Mouse (Mus musculus) intestine, postnatal 0 days (tissue): ENCODE data around the gene Prim2. TPM values are rescaled to one million over a fixed set of nuclear protein-coding genes. Genes with fewer than 3 reads are reported as not detected.

Experiments
- ATAC-seq: fragments of 200-750 bp; cut with Nextera tagmentation; 2 replicates; pipeline ENCODE4 v1.8.0; 2017; ENCODE audit warnings: mild to moderate bottlenecking, moderate TSS enrichment, moderate library complexity
- H3K27ac ChIP-seq: fragments of 300-500 bp; sonication (generic); 2 replicates; pipeline ENCODE4 v1.5.1; 2014; ENCODE audit warnings: mild to moderate bottlenecking, low read depth, low read length, moderate library complexity
- H3K27me3 ChIP-seq: fragments of 300-500 bp; sonication (generic); replicated peaks from 2 replicates; pipeline ENCODE4 v1.6.1; 2014; ENCODE audit warnings: low read length, mixed read lengths; ENCODE audit not compliant: control insufficient read depth, insufficient read depth
- H3K36me3 ChIP-seq: fragments of 300-500 bp; sonication (generic); 2 replicates; pipeline ENCODE4 v1.6.1; 2014; ENCODE audit warnings: mild to moderate bottlenecking, moderate library complexity; ENCODE audit not compliant: control insufficient read depth, insufficient read depth
- H3K4me1 ChIP-seq: fragments of 300-500 bp; sonication (generic); replicated peaks from 2 replicates; pipeline ENCODE4 v1.6.1; 2014; ENCODE audit warnings: antibody characterized with exemption, low read length, mixed read lengths; ENCODE audit not compliant: control insufficient read depth, insufficient read depth
- H3K4me2 ChIP-seq: fragments of 300-500 bp; sonication (generic); replicated peaks from 2 replicates; pipeline ENCODE4 v1.6.1; 2014; ENCODE audit warnings: low read depth, mild to moderate bottlenecking, moderate library complexity
- H3K4me3 ChIP-seq: fragments of 300-500 bp; sonication (generic); 2 replicates; pipeline ENCODE4 v1.5.1; 2014; ENCODE audit warnings: low read depth, low read length
- H3K9ac ChIP-seq: fragments of 300-500 bp; sonication (generic); 2 replicates; pipeline ENCODE4 v1.6.1; 2014; ENCODE audit warnings: mild to moderate bottlenecking, low read depth, low read length
- H3K9me3 ChIP-seq: fragments of 300-500 bp; sonication (generic); 2 replicates; pipeline ENCODE4 v1.6.1; 2016; ENCODE audit warnings: mixed run types; ENCODE audit not compliant: control insufficient read depth
- CTCF ChIP-seq: sonication (generic); IDR thresholded peaks from 2 replicates; pipeline ENCODE4 v1.5.1; 2016; ENCODE audit warnings: low read depth, mild to moderate bottlenecking, control low read depth, antibody characterized with exemption, moderate library complexity
- WGBS: fragments of 180-500 bp; shearing (Covaris S2); extraction: QIAGEN DNeasy Blood & Tissue Kit; methylation state at CpG from one replicate; pipeline ENCODE4 v1.1.7; 2014; 5-methylcytosine and 5-hydroxymethylcytosine counted together
- polyA plus RNA-seq: library from polyadenylated mRNA; unstranded; fragments of >200 nt; fragmentation: Nextera tagmentation; extraction: Ambion mirVana; gene quantifications from 2 replicates; pipeline ENCODE4 v1.2.1, GENCODE M21; 2015

The Prim2 gene
- polyA plus RNA-seq, 1 experiment from 2014 or later = 8.8 TPM

DNA sequence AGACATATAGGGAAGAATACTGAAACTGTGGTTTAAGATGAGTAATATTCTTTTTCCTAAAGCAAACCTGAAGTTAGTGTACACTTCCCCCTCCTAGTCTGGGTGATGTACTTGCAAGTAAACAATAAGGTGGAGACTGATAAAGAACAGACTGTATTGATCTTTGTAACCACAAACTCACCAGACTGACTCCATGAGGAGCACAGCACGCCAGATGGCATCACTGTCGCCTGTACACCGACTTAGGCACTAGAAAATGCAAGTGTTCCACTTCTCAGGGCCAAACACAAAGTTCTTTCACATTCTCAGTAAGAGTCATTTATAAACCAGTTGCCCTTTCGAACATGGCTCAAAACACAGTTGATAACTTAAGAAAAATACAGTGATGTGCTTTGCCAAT lies 170.0 kb downstream of the Prim2 start:
- no peak overlapping the region for H3K4me2 ChIP-seq
- H3K27ac ChIP-seq = no peak overlapping the region
- TF ChIP-seq CTCF = no peak
- no peaks in the 10 kb centered on the region for H3K9me3 ChIP-seq
- H3K27me3 ChIP-seq = no peaks in the 10 kb centered on the region
- 76% methylated on average over 4 of the region's 4 CpGs for WGBS
- no peaks in the 10 kb centered on the region for H3K36me3 ChIP-seq
- no peak for ATAC-seq
- H3K4me1 ChIP-seq = no peaks in the 10 kb centered on the region
- no peak overlapping the region for H3K4me3 ChIP-seq
- no peak overlapping the region for H3K9ac ChIP-seq

DNA sequence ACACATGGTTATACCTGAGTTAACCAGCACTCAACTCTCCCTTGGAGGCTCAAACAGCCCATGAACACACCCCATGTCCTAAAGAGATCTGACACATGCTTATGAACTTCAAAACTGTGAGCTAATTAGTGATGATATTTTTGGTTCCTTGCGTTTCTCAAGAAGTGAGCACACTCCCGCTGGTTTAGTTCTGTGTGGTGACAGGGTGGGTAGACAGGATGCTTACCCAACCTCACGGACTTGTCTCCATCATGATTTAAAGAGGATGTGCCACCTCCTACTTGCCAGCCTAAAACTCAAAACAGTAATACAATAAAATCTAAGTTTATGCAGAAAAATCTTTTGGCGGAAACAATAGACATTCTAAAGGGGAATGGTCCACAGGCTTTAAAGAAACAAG lies 173.5 kb downstream of the Prim2 start:
- Histone ChIP-seq H3K4me3 (no peak overlapping the region), H3K36me3 (no peaks in the 10 kb centered on the region), H3K27ac (no peak overlapping the region), H3K27me3 (no peaks in the 10 kb centered on the region), H3K4me2 (no peak overlapping the region), H3K9ac (no peak overlapping the region), H3K9me3 (no peaks in the 10 kb centered on the region), H3K4me1 (no peaks in the 10 kb centered on the region)
- no peak for TF ChIP-seq CTCF
- ATAC-seq = no peak
- WGBS = 87% methylated on average over 4 of the region's 4 CpGs

DNA sequence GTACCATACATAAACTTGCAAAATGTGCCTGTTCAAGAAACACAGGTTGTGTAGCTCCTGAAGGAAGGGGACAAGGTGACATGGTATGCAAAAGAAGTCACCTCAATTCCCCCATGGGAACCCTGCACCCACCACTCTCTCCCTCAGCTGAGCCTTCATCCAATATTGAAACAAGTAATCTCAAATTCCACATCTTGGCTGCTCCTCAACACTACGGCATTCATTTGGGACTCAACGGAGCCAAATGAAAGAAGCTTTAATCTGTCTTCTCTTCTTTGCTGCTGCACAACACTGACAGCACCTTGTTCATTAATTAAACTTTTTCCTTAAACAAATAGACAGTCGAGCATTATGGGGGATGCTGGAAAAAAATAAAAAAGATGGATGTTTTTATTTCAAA lies 174.0 kb downstream of the Prim2 start:
- Histone ChIP-seq H3K4me3 (no peak overlapping the region), H3K27ac (no peak overlapping the region), H3K4me2 (no peak overlapping the region), H3K27me3 (no peaks in the 10 kb centered on the region), H3K9me3 (no peaks in the 10 kb centered on the region), H3K4me1 (no peaks in the 10 kb centered on the region), H3K9ac (no peak overlapping the region), H3K36me3 (no peaks in the 10 kb centered on the region)
- TF ChIP-seq CTCF = no peak
- no peak for ATAC-seq
- WGBS = 51% methylated on average over 3 of the region's 3 CpGs

DNA sequence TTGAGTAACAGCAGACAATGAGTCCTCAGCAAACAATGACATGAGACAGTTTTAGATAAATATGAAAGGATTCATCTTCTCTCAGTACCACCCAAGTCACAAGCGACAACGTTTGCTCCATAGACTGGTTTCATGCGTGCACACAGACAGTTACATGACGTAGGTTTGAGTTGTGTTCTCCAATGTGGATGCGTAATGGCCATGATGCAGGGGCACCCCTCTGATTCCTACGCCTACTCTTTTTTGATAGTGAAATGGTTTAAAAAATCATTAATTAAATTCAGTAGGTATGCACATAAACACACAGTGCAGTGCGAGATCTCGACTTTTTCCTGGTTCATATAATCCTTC lies 174.4 kb downstream of the Prim2 start:
- Histone ChIP-seq H3K27me3 (no peaks in the 10 kb centered on the region), H3K36me3 (no peaks in the 10 kb centered on the region), H3K4me3 (no peak overlapping the region), H3K4me1 (no peaks in the 10 kb centered on the region), H3K9ac (no peak overlapping the region), H3K9me3 (no peaks in the 10 kb centered on the region), H3K4me2 (no peak overlapping the region), H3K27ac (no peak overlapping the region)
- no peak for TF ChIP-seq CTCF
- no peak for ATAC-seq
- 83% methylated on average over 8 of the region's 8 CpGs for WGBS

DNA sequence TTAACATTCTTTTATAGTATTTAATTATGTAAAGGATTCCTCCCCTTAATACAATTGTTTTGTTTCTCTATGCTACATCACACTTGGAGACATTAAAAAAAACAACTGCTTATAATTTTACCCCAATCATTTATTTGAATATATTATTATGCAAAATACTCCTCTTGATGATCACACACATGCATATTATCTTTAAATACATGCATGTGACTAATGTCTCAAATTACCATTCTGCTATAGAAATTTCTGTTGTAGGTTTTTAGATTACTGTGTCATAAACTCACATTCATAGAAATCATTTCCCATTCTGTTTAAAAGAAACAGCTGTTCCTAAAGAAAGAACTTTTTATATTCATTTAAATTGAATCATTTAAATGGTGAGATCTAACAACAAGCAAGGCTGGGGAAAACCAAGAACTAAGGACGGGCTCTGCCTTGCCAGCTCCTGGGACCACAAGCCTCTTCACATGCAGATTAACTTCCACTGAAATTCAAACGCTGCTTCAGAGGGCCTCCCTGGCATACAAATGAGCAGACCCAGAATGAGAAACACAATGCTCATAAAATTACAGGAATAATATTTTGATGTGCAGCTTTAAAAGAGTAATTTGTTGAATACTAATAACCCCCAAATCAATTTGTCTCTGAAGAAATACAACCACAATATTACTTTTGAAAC lies 174.9 kb downstream of the Prim2 start:
- TF ChIP-seq CTCF = no peak
- WGBS = 71% methylated on average over 2 of the region's 2 CpGs
- Histone ChIP-seq H3K9me3 (no peaks in the 10 kb centered on the region), H3K27ac (no peak overlapping the region), H3K4me1 (no peaks in the 10 kb centered on the region), H3K9ac (no peak overlapping the region), H3K27me3 (no peaks in the 10 kb centered on the region), H3K4me3 (no peak overlapping the region), H3K36me3 (no peaks in the 10 kb centered on the region), H3K4me2 (no peak overlapping the region)
- no peak for ATAC-seq

DNA sequence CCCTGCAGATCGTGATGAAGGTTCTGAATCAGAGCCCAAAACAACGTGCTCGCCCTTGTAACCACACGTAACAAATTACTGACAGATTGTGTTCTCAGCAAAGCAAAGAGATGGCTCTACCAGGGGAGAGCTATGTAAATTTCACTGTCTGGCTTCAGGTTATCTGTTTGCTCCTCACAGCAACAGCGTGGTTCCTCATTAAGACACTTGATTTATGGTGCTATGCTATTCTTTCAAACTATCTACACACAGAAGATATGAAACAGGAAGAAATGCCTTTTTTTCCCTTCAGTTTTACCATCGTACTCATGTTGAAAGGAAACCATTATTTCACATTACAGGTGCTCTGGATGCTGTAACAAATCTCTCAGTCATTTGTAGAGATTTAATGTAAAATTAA lies 179.4 kb downstream of the Prim2 start:
- H3K27me3 ChIP-seq = no peaks in the 10 kb centered on the region
- H3K4me3 ChIP-seq = no peak overlapping the region
- no peak overlapping the region for H3K4me2 ChIP-seq
- ATAC-seq = no peak
- no peak for TF ChIP-seq CTCF
- WGBS = 48% methylated on average over 6 of the region's 6 CpGs
- H3K36me3 ChIP-seq = no peaks in the 10 kb centered on the region
- H3K9me3 ChIP-seq = no peaks in the 10 kb centered on the region
- no peak overlapping the region for H3K9ac ChIP-seq
- H3K27ac ChIP-seq = no peak overlapping the region
- no peaks in the 10 kb centered on the region for H3K4me1 ChIP-seq

DNA sequence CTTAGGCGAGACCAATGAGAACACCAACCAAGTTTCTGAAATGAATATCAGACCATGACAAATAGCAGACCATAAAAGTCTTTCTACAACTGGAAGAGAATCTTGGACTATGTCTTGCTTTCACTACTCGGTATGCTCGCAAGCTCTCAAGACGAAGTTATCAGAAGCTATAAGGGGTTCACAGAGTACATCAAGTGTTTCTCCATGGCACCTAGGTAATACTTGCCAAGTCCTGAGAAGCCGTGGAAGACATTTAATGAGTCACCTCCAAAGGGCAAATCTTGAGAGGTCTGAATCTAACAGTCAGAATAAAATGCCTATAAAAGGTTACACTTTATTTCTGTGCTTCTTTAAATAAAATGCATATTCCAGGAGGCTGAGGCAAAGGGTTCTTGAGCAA lies 181.2 kb downstream of the Prim2 start:
- H3K9ac ChIP-seq = no peak overlapping the region
- TF ChIP-seq CTCF = no peak
- H3K27me3 ChIP-seq = no peaks in the 10 kb centered on the region
- 95% methylated on average over 5 of the region's 5 CpGs for WGBS
- no peak overlapping the region for H3K4me3 ChIP-seq
- H3K4me1 ChIP-seq = no peaks in the 10 kb centered on the region
- no peaks in the 10 kb centered on the region for H3K36me3 ChIP-seq
- ATAC-seq = no peak
- no peaks in the 10 kb centered on the region for H3K9me3 ChIP-seq
- no peak overlapping the region for H3K27ac ChIP-seq
- H3K4me2 ChIP-seq = no peak overlapping the region
